Mouse (Mus musculus) adrenal gland, adult 8-10 months (tissue): ENCODE measurements around the gene Psme2b. TPM values are rescaled to one million over a fixed set of nuclear protein-coding genes. Genes with fewer than 3 reads are reported as not detected.
"Not testable (repeated sequence)": the region's sequence is repeated elsewhere in the genome, so short reads cannot be mapped to it uniquely, and the experiment has no call there.

Experiments used
- DNase-seq: peaks from one replicate; pipeline ENCODE4 v3.0.0; 2022
- total RNA-seq, 4 experiments: library from RNA; stranded (reverse); gene quantifications; 2 replicates each; pipeline ENCODE4 v1.2.4; 2022

Gene Psme2b
- 10 to 100 TPM in 1 of 4 experiments, 1 to 10 TPM in 3; 6.8 to 10.7 (median 8.6) TPM for total RNA-seq

DNA sequence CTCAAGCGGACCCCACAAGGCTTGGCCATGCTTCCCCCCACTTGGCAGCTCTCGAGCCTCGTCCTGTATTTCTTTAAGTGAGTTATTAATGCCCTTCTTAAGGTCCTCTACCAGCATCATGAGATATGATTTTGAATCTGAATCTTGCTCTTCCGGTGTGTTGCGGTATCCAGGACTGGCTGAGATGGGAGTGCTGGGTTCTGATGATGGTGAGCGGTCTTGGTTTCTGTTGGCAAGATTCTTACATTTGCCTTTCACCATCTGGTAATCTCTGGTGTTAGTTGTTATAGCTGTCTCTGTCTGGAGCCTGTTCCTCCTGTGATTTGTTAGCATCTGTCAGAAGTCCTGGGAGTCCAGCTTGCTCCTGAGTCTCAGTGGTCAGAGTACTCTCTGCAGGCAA, at the start of gene Psme2b:
Gene Psme2b (minus strand): TSS at position 101 of the 400 bp plus-strand sequence.
- not testable (repeated sequence) for DNase-seq

DNA sequence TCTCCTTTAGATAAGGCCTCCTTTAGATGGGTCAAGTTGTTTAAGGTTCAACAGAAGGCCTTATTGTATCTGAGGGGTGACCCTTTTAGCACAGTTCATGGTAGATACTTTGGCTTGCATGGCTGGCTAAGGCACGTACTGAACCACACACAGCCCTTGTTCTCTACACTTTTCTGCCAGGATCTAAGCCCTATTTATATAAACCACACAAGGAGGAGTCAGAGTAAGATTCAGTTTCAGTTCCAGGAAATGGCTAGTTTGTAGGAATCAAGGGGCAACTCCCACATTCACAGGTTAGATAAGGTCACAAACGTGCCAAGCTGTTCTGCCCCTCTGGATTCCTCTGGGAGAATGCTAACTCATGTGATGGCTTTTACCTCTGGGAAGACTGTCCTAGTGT, 48.0 kb upstream of the Psme2b start, which contains the start of gene Tgtp1:
Gene Tgtp1 (minus strand): TSS at position 155 of the 400 bp plus-strand sequence.
- DNase-seq, result not testable (repeated sequence)

DNA sequence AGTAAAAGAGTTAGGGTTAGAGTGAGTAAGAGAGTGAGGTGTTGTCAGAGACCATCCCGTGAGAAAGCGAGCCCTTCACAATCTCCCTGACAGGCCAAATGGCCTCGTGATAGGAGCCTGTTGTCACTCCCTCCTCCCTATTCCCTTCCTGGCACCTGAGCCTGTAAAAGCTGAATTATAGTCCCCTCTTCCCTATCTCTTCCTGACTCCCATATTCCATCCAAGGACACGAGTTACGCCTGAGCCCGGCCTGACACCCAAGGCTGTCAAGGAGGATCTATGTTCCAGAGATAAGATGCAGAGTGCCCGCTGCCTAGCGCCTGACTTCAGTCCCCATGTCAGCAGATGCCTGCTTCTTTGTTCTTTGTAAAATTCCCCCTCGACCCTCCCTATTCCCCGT, 47.3 kb upstream of the Psme2b start:
- peak; percentile 23 for DNase-seq

GRCm38 (mm10) chr11:48991740-48992520, 45.9 kb upstream of the Psme2b start, which contains the start of gene Gm12185:
TSS of gene Gm12185 (minus strand) at chr11:48992226.
- DNase-seq, result not testable (repeated sequence)

DNA sequence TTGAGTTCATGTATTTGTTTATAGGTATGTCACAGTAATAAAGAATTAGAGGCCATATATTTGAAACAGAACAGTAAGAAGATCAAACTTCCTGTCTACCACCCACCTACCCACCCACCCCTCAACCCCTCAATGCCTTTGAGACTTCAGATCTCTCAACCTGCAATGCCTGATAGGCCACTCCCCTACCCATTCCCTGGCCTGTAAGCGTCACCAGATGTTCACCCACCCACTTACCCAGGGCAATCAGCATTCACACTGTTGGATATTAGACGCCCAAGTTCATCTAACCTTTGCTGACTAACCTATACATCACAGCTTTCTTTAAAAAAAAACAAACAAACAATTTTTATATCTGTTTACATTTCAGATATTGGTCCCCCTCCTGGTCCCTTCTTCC, 44.0 kb upstream of the Psme2b start:
- not testable (repeated sequence) for DNase-seq

DNA sequence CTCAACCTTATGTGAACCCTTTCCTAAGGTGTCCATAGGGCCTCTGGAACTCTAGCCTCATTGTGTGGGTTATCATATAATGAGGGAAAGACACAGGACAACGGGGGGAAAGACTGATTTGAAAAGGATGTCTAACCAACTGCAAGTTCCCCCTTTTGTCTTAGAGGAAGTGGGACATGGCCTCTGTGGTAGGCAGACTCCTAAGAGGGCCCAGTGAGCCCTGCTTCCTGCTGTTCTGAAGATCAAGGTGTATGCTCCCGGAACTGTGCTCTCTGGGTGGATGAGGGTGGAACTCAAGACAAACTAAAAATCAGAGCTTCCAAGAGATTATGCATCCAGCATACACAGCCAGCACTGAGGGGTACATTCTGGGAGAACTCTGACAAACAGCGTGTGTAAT, 42.2 kb upstream of the Psme2b start:
- not testable (repeated sequence) for DNase-seq

DNA sequence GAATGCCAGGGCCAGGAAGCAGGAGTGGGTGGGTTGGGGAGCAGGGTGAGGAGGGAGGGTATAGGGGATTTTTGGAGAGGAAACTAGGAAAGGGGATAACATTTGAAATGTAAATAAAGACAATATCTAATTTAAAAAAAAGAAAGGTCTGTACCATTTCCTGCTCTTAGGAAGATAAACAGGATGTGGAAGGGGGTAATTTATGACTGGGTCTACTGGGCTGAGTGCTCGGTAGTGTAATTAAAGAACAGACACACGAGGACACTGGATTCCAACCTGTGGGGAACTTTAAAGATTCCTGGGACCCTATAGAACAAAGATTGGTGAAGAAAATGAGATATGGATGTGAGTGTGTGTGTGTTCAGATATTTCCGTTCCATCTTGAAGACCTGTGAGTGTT, 36.9 kb upstream of the Psme2b start:
- DNase-seq, result not testable (repeated sequence)

DNA sequence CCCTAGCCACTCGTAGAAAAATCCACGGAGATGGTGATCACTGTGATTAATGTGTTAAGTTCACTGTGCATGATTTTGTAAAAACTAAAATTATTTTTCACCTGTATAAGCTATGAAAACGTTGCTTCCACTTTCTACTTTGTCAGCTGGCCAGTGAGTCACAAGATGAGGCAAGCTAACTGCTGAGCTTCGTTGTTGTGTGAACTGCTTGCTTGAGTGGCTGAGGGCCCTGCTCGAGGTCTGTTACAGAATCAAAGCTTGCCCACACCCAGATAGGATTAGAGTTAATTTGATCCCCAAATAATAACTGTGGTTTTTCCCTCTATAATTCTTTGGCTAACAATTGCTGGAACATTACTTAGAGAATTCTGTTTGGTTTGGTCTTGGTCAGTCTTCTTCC, 34.1 kb upstream of the Psme2b start:
- DNase-seq, result not testable (repeated sequence)

DNA sequence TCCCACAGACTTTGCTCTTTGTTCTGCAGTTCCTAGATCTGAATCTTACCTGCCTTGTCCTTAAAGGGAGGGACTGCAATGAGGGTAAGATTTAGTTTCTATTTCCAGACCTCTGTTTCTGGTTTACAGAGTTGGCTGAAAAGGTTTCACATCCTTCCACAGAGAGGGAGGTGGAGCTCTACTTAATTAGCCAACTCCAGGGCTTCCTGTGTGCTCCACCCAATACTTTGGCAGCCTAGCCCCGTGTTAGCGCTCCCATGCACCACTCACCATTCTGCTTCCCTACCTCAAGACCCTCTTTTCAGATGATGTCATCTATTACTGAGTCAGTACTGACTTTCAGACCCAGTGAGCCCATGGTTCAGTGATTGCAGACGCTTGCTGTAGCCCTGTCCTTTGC, 33.3 kb upstream of the Psme2b start, which contains the start of gene 9930111J21Rik1:
Gene 9930111J21Rik1 (minus strand): TSS at position 148 of the 400 bp plus-strand sequence.
- DNase-seq, result not testable (repeated sequence)

- not testable (repeated sequence) for DNase-seq
Measured at GRCm38 (mm10) chr11:48978240-48978939, 32.4 kb upstream of the Psme2b start, which contains the start of gene Olfr56. TSS of gene Olfr56 (plus strand) at chr11:48978889.

GRCm38 (mm10) chr11:48974686-48975085, 28.7 kb upstream of the Psme2b start:
- DNase-seq, result not testable (repeated sequence)

- DNase-seq, result not testable (repeated sequence)
Measured at GRCm38 (mm10) chr11:48939286-48939685, 6.7 kb downstream of the Psme2b start.

DNA sequence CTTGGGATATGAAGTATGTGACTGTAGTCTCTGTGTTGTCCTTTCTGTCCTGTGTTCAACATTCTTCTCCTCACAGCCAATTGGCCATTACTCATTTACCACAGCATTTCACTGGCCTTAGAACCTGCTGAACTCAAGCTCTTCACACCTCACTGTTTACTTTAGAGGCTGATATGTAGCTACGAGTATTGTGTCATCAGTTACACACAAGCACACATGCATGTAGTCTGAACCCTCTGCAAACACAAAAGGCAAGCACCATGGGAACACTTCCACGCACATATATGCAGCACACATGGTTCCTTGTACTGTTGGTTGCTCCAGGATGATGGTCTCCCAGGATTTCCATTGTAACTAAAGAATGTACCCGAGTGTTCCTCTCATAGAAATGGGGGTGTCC, 10.7 kb downstream of the Psme2b start:
- not testable (repeated sequence) for DNase-seq

- not testable (repeated sequence) for DNase-seq
Measured at GRCm38 (mm10) chr11:48933923-48934322, 12.1 kb downstream of the Psme2b start.

DNA sequence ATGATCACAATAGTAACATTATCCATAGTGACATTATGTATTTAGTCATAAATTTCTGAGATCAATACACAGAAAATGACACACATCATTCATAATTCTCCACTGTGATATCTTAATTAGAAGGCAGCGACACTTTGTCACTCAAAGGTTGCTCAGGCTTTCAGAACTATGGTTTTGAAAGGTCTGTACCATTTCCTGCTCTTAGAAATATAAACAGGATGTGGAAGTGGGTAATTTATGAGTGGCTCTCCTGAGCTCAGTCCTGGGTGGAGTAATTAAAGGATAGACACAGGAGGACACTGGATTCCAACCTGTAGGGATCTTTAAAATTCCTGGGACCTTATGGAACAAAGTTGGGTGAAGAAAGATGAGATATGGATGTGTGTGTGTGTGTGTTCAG, 12.6 kb downstream of the Psme2b start:
- not testable (repeated sequence) for DNase-seq

- not testable (repeated sequence) for DNase-seq
Measured at GRCm38 (mm10) chr11:48928068-48928467, 17.9 kb downstream of the Psme2b start.

GRCm38 (mm10) chr11:48926437-48926836, 19.6 kb downstream of the Psme2b start:
- not testable (repeated sequence) for DNase-seq

DNA sequence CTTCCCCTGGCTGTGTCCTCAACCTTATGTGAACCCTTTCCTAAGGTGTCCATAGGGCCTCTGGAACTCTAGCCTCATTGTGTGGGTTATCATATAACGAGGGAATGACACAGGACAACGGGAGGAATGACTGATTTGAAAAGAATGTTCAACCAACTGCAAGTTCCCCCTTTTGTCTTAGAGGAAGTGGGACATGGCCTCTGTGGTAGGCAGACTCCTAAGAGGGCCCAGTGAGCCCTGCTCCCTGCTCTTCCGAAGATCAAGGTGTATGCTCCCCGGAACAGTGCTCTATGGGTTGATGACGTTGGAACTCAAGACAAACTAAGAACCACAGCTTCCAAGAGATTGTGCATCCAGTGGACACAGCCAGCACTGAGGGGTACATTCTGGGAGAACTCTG, 22.2 kb downstream of the Psme2b start:
- DNase-seq, result not testable (repeated sequence)

- no peak for DNase-seq
Measured at GRCm38 (mm10) chr11:48918380-48918779, 27.6 kb downstream of the Psme2b start.

- no peak for DNase-seq
Measured at GRCm38 (mm10) chr11:48913611-48914010, 32.4 kb downstream of the Psme2b start.

GRCm38 (mm10) chr11:48908459-48908858, 37.5 kb downstream of the Psme2b start:
- no peak for DNase-seq

- no peak for DNase-seq
Measured at GRCm38 (mm10) chr11:48902021-48902420, 44.0 kb downstream of the Psme2b start, which contains the start of gene Gm5431. TSS of gene Gm5431 (minus strand) at chr11:48902214.

DNA sequence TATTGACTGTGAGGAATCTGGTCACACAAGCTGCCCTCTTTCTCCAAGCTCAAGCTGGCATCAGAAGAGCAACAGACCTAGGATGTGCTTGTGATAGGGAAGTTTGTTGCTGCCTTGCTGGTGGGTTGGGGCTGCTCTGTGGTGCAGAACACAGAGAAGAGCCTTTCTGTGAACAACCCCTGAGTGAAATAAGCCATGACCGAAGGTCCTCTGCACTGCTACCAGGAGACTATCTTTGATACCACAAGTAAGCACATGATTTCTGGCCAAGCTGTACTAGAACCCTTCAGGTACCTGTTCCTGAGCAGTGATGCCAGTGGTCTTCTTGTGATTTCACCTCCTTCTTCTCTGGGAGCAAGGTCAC, 44.4 kb downstream of the Psme2b start:
- not testable (repeated sequence) for DNase-seq
